Mouse (Mus musculus) thymus, adult 2 months (tissue): Measurements from ENCODE around the gene Btbd9.

Experiments used
- CTCF ChIP-seq: fragments of 200-500 bp; IDR thresholded peaks from 2 replicates; pipeline ENCODE4 v1.5.1; 2012; ENCODE audit warnings: mild to moderate bottlenecking, control low read depth, low read length, moderate library complexity, borderline replicate concordance; ENCODE audit not compliant: control insufficient read depth, poor library complexity, insufficient read depth; ENCODE audit errors: extremely low read depth
- POLR2A ChIP-seq: fragments of 200-500 bp; IDR thresholded peaks from 2 replicates; pipeline ENCODE4 v1.6.1; 2012; ENCODE audit warnings: mild to moderate bottlenecking, low read length, control low read depth, moderate library complexity; ENCODE audit not compliant: control insufficient read depth, poor library complexity, insufficient read depth; ENCODE audit errors: extremely low read depth

- no peak for TF ChIP-seq POLR2A
- TF ChIP-seq CTCF = no peak
These were observed 317.8 kb downstream of the Btbd9 start for GRCm38 (mm10) chr17:30258480-30258879.
